In genomic region chr2:14656673-14657072, GRCm38 (mm10) we compare ENCODE assay signal across 28 mouse cellular contexts. TPM values are rescaled to one million over a fixed set of nuclear protein-coding genes. Genes with fewer than 3 reads are reported as not detected.
DNase-seq lines count a peak whose midpoint lies in the region; ATAC-seq and TF ChIP-seq lines count a peak whose summit lies in the region.
"Had no signal": no experiment of that assay in that cellular context is flagged by ENCODE, and none has a peak within 500 bp of the region (broad histone marks: within the 10 kb centered on the region; RNA-seq: fewer than 3 reads in every experiment).

No protein-coding gene starts in this region.

- no peak overlapping the region for H3K9ac ChIP-seq in forebrain, embryonic 13.5 days
- no peak overlapping the region for H3K9ac ChIP-seq in hindbrain, embryonic 16.5 days (ENCODE audit: low read depth, low read length)
- H3K9ac ChIP-seq in intestine, postnatal 0 days (ENCODE audit: low read depth, low read length) = no peak overlapping the region
- H3K9ac ChIP-seq: heart, embryonic 12.5 days; limb, embryonic 15.5 days; liver, embryonic 14.5 days; stomach, embryonic 15.5 days had no signal

- no peaks in the 10 kb centered on the region for H3K36me3 ChIP-seq in forebrain, embryonic 13.5 days (ENCODE audit: poor library complexity, severe bottlenecking)
- no peaks in the 10 kb centered on the region for H3K36me3 ChIP-seq in forebrain, embryonic 10.5 days (replicated peaks)
- H3K36me3 ChIP-seq in hindbrain, embryonic 16.5 days (ENCODE audit: control insufficient read depth, insufficient read depth, low read length) = no peaks in the 10 kb centered on the region
- no peaks in the 10 kb centered on the region for H3K36me3 ChIP-seq in intestine, postnatal 0 days (ENCODE audit: control insufficient read depth, insufficient read depth)
- H3K36me3 ChIP-seq: G1E; limb, embryonic 10.5 days; limb, embryonic 15.5 days; stomach, embryonic 15.5 days had no signal

- ATAC-seq in forebrain, embryonic 13.5 days = peak; percentile 33; the same call in 1 of the 2 replicates
- peak; percentile 57 for ATAC-seq in hindbrain, embryonic 16.5 days
- ATAC-seq in intestine, postnatal 0 days = no peak
- ATAC-seq: Patski had no signal

- H3K9me3 ChIP-seq in forebrain, embryonic 13.5 days (replicated peaks) = no peaks in the 10 kb centered on the region
- H3K9me3 ChIP-seq in forebrain, embryonic 10.5 days = no peaks in the 10 kb centered on the region
- no peaks in the 10 kb centered on the region for H3K9me3 ChIP-seq in hindbrain, embryonic 16.5 days (ENCODE audit: control insufficient read depth, low read length)
- no peaks in the 10 kb centered on the region for H3K9me3 ChIP-seq in intestine, postnatal 0 days (ENCODE audit: control insufficient read depth)
- H3K9me3 ChIP-seq: G1E; heart, embryonic 12.5 days; limb, embryonic 10.5 days; limb, embryonic 15.5 days; stomach, embryonic 15.5 days had no signal

- H3K4me2 ChIP-seq in forebrain, embryonic 13.5 days = no peak overlapping the region
- no peak overlapping the region for H3K4me2 ChIP-seq in hindbrain, embryonic 16.5 days (ENCODE audit: low read length)
- no peak overlapping the region for H3K4me2 ChIP-seq in intestine, postnatal 0 days (replicated peaks; ENCODE audit: low read depth)
- H3K4me2 ChIP-seq: heart, embryonic 12.5 days; limb, embryonic 15.5 days; stomach, embryonic 15.5 days had no signal

- H3K4me1 ChIP-seq in forebrain, embryonic 13.5 days = no peaks in the 10 kb centered on the region; the same call in 1 of the 2 replicates
- peaks cover 26% of the 10 kb centered on the region for H3K4me1 ChIP-seq in forebrain, embryonic 10.5 days
- no peaks in the 10 kb centered on the region for H3K4me1 ChIP-seq in hindbrain, embryonic 16.5 days (ENCODE audit: control insufficient read depth, insufficient read depth, low read depth, low read length)
- no peaks in the 10 kb centered on the region for H3K4me1 ChIP-seq in intestine, postnatal 0 days (replicated peaks; ENCODE audit: control insufficient read depth, insufficient read depth, low read length)
- H3K4me1 ChIP-seq: limb, embryonic 15.5 days; stomach, embryonic 15.5 days had no signal

- H3K4me3 ChIP-seq in forebrain, embryonic 13.5 days = no peak overlapping the region
- no peak overlapping the region for H3K4me3 ChIP-seq in forebrain, embryonic 10.5 days
- no peak overlapping the region for H3K4me3 ChIP-seq in layer of hippocampus, adult 2 months
- H3K4me3 ChIP-seq in hindbrain, embryonic 16.5 days (ENCODE audit: low read length) = no peak overlapping the region
- H3K4me3 ChIP-seq in intestine, postnatal 0 days (ENCODE audit: low read depth, low read length) = no peak overlapping the region
- H3K4me3 ChIP-seq: gastrocnemius, adult 2 months; heart, embryonic 12.5 days; limb, embryonic 10.5 days; limb, embryonic 15.5 days; stomach, embryonic 15.5 days had no signal

- TF ChIP-seq CTCF in layer of hippocampus, adult 2 months (conservative IDR thresholded peaks at IDR 0.05) = no peak
- TF ChIP-seq CTCF in brain, embryonic 14.5 days (IDR thresholded peaks at IDR 0.05; ENCODE audit: borderline replicate concordance, extremely low read depth, insufficient read depth, insufficient read length) = no peak
- no peak for TF ChIP-seq CTCF in intestine, postnatal 0 days (IDR thresholded peaks at IDR 0.05; ENCODE audit: low read depth)

- no peak for TF ChIP-seq POLR2A in brain, embryonic 14.5 days (IDR thresholded peaks at IDR 0.05; ENCODE audit: borderline replicate concordance, extremely low read depth, insufficient read depth, insufficient read length, poor library complexity, severe bottlenecking)

- 57% methylated on average over 4 of the region's 4 CpGs for WGBS in forebrain, embryonic 13.5 days
- 74% methylated on average over 4 of the region's 4 CpGs for WGBS in forebrain, embryonic 10.5 days
- 42% methylated on average over 4 of the region's 4 CpGs for WGBS in hindbrain, embryonic 16.5 days
- WGBS in intestine, postnatal 0 days = 63% methylated on average over 4 of the region's 4 CpGs

- H3K27ac ChIP-seq in forebrain, embryonic 13.5 days = no peak overlapping the region
- no peak overlapping the region for H3K27ac ChIP-seq in forebrain, embryonic 10.5 days
- H3K27ac ChIP-seq in layer of hippocampus, adult 2 months = peak overlapping the region; percentile 75
- no peak overlapping the region for H3K27ac ChIP-seq in hindbrain, embryonic 16.5 days (ENCODE audit: low read depth, low read length)
- no peak overlapping the region for H3K27ac ChIP-seq in intestine, postnatal 0 days (ENCODE audit: low read depth, low read length)
- H3K27ac ChIP-seq: gastrocnemius, adult 2 months; limb, embryonic 10.5 days; limb, embryonic 15.5 days; liver, embryonic 14.5 days; macrophage; stomach, embryonic 15.5 days had no signal

- DNase-seq in forebrain, embryonic 10.5 days (ENCODE audit: extremely low spot score, low spot score) = no peak
- DNase-seq in layer of hippocampus, adult 2 months (ENCODE audit: low spot score in 2 of 2) = no peak
- no peak for DNase-seq in layer of hippocampus, postnatal 14 days (ENCODE audit: low spot score in 2 of 2)
- peak; percentile 27 for DNase-seq in brain, embryonic 14.5 days (ENCODE audit: low read depth)
- DNase-seq in Muller cell, postnatal 12 days (ENCODE audit: inconsistent ontology term) = no peak
- DNase-seq: adrenal gland, postnatal 10 days; cerebellum, adult 11 months; cerebellum, adult 9-10 months; cerebellum, postnatal 36 days; gastrocnemius, adult 2 months; gastrocnemius, postnatal 36 days; heart, adult 18-20 months; heart, postnatal 4 days; kidney, adult 2 months; kidney, postnatal 36 days; layer of hippocampus, postnatal 36 days; lung, adult 2 months had no signal

- no peaks in the 10 kb centered on the region for H3K27me3 ChIP-seq in forebrain, embryonic 13.5 days
- H3K27me3 ChIP-seq in forebrain, embryonic 10.5 days (ENCODE audit: poor library complexity, severe bottlenecking) = no peaks in the 10 kb centered on the region
- no peaks in the 10 kb centered on the region for H3K27me3 ChIP-seq in hindbrain, embryonic 16.5 days (replicated peaks; ENCODE audit: control insufficient read depth, insufficient read depth, low read length)
- H3K27me3 ChIP-seq in intestine, postnatal 0 days (replicated peaks; ENCODE audit: control insufficient read depth, insufficient read depth, low read length) = no peaks in the 10 kb centered on the region
- H3K27me3 ChIP-seq: heart, embryonic 12.5 days; limb, embryonic 15.5 days; Patski; stomach, embryonic 15.5 days had no signal

RNA-seq across cellular contexts. Expression of gene Cacnb2, which starts 53.8 kb away (rescaled TPM):
- polyA plus RNA-seq in forebrain, embryonic 13.5 days (2015; fragmentation: Nextera tagmentation; extraction: Ambion mirVana) = 3.3 and 3.5 TPM in 2 replicates
- polyA plus RNA-seq in forebrain, embryonic 10.5 days (2016; fragmentation: Nextera tagmentation; extraction: Ambion mirVana) = 2.7 and 2.8 TPM in 2 replicates
- total RNA-seq in layer of hippocampus, adult 2 months (2021) = 10 to 100 TPM; 90.1 to 98.7 TPM
- total RNA-seq in layer of hippocampus, postnatal 14 days (2021) = 10 to 100 TPM; 72.3 to 81.4 TPM
- polyA plus RNA-seq in brain, embryonic 14.5 days (2012; rRNA removed) = 8.0 and 12.5 TPM in 2 replicates
- polyA plus RNA-seq in hindbrain, embryonic 16.5 days (2015; fragmentation: Nextera tagmentation; extraction: Ambion mirVana) = 6.6 and 7.6 TPM in 2 replicates
- polyA plus RNA-seq in intestine, postnatal 0 days (2015; fragmentation: Nextera tagmentation; extraction: Ambion mirVana) = 0.99 and 1.5 TPM in 2 replicates
- polyA plus RNA-seq: G1E, macrophage had no signal
